Mouse (Mus musculus): ENCODE data around the gene E130114P18Rik. TPM values are rescaled to one million over a fixed set of nuclear protein-coding genes. Genes with fewer than 3 reads are reported as not detected.

Gene E130114P18Rik
- not detected in 2 replicates for polyA plus RNA-seq (2012; ENCODE audit: insufficient read depth, insufficient read length, missing spikeins)

DNA sequence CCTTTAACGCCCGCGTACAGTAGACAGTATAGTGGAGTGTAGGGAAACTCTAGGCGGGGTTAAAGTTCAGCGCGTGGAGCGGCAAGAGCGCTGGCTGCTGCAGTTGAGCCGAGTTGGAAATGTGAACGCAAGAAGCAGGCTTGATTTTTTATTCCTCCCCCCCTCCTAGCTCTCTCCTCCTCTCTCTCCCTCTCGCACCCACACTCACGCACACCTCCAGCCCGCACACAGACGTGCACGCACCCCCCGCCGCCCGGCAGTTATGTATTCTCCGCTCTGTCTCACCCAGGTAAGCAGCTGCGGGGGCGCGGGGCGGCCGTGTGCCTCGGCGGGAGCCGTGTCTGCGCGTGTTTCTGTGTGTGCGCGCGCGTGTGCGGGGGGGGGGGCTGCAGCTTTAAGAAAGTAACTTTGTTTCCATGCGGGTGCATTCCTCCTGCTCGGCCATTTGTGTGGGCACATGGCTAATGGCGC is at the start of gene E130114P18Rik:
Gene E130114P18Rik (minus strand): TSS at position 373 of the 471 bp plus-strand sequence.
- peak within 1 kb of the TSS; percentile 99 for H3K4me3 ChIP-seq (ENCODE audit: insufficient read depth, low read depth, low read length)
- H3K4me1 ChIP-seq (ENCODE audit: control insufficient read depth, insufficient read depth, insufficient read length, low read length) = peaks cover 2% of the 10 kb centered on the region; the same call in 1 of the 2 replicates
- H3K27ac ChIP-seq (replicated peaks; ENCODE audit: low read depth, low read length) = peak within 1 kb of the TSS; percentile 83

DNA sequence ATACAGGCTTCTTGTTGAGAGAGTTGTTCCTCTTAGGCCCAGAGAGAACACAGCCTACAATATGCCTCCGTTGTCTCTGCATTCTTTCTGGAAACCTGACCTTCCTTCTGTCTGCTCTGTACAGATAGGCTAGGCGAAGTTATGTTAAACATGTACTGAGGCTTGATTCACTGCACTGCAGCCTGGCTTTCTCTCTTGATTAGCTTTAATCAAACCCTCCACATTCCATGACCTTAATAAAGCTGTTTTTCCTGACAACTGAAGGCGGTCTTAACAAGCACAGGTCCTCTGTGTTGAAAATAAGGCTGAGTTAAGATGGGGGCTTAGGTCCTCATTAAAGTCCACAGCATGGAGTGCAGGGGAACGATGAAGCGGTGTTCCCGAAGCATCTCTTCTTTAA is 49.2 kb upstream of the E130114P18Rik start:
- no peak overlapping the region for H3K4me3 ChIP-seq (ENCODE audit: insufficient read depth, low read depth, low read length)
- peaks cover 23% of the 10 kb centered on the region for H3K4me1 ChIP-seq (ENCODE audit: control insufficient read depth, insufficient read depth, insufficient read length, low read length)
- H3K27ac ChIP-seq (replicated peaks; ENCODE audit: low read depth, low read length) = 0 out of 2 replicates have a peak overlapping the region, but pooled peaks have one; percentile 21

GRCm38 (mm10) chr4:97825841-97826240 is 48.0 kb upstream of the E130114P18Rik start:
- H3K4me1 ChIP-seq (ENCODE audit: control insufficient read depth, insufficient read depth, insufficient read length, low read length) = peaks cover 25% of the 10 kb centered on the region
- H3K27ac ChIP-seq (replicated peaks; ENCODE audit: low read depth, low read length) = no peak overlapping the region

DNA sequence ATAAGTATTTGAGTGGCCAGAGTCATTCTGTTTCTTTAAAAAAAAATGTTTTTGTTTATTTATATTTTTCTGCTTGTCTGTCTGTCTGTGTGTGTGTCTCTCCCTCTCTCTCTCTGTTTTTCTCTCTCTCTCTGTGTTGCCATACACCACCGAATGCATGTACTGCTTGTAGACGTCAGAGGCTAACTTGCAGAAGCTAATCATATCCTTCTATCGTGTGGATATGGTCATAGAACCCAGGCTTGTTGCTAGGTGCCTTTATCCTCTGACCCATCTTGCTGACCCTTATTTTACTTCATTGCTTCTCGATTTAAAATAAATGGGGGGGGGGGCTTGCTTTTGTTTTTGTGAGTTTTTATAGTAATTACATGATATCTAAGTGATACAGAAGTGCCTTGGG is 47.6 kb upstream of the E130114P18Rik start:
- peaks cover 23% of the 10 kb centered on the region for H3K4me1 ChIP-seq (ENCODE audit: control insufficient read depth, insufficient read depth, insufficient read length, low read length)
- H3K27ac ChIP-seq (replicated peaks; ENCODE audit: low read depth, low read length) = no peak overlapping the region
- no peak overlapping the region for H3K4me3 ChIP-seq (ENCODE audit: insufficient read depth, low read depth, low read length)

More at GRCm38 (mm10) chr4:97825841-97826240, 48.0 kb upstream of the E130114P18Rik start:
- no peak overlapping the region for H3K4me3 ChIP-seq (ENCODE audit: insufficient read depth, low read depth, low read length)

DNA sequence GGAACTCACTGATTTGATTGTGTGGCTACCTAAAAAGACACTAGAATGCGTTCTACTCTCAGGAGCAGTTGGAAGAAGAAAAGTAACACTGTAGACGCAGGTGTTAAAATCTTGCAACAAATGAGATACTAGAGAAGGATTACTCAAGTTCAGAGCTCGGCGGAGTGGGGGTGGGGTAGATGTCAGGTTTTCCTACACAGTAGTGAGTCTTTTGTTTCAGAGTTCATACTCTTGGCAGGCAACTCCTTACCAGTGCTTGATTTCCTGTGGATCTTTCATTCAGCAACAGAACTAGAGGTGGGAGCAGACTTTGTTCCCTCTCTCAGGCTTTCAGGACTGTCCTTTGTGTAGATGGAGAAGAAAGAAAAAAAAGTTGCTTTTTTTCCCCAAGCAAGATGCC is 46.6 kb upstream of the E130114P18Rik start:
- Histone ChIP-seq H3K4me1 (ENCODE audit: control insufficient read depth, insufficient read depth, insufficient read length, low read length) (peaks cover 21% of the 10 kb centered on the region), H3K27ac (replicated peaks; ENCODE audit: low read depth, low read length) (peak overlapping the region; percentile 36; the same call in 1 of the 2 replicates), H3K4me3 (ENCODE audit: insufficient read depth, low read depth, low read length) (no peak overlapping the region)

- no peak overlapping the region for H3K4me3 ChIP-seq (ENCODE audit: insufficient read depth, low read depth, low read length)
- H3K27ac ChIP-seq (replicated peaks; ENCODE audit: low read depth, low read length) = no peak overlapping the region
- H3K4me1 ChIP-seq (ENCODE audit: control insufficient read depth, insufficient read depth, insufficient read length, low read length) = peaks cover 25% of the 10 kb centered on the region
These were observed 45.6 kb upstream of the E130114P18Rik start for GRCm38 (mm10) chr4:97823512-97823911.

GRCm38 (mm10) chr4:97821556-97822251 is 43.8 kb upstream of the E130114P18Rik start:
- Histone ChIP-seq H3K4me3 (ENCODE audit: insufficient read depth, low read depth, low read length) (no peak overlapping the region), H3K4me1 (ENCODE audit: control insufficient read depth, insufficient read depth, insufficient read length, low read length) (peaks cover 27% of the 10 kb centered on the region), H3K27ac (replicated peaks; ENCODE audit: low read depth, low read length) (peak overlapping the region; percentile 74)

- H3K4me3 ChIP-seq (ENCODE audit: insufficient read depth, low read depth, low read length) = no peak overlapping the region
- peak overlapping the region; percentile 93 for H3K27ac ChIP-seq (replicated peaks; ENCODE audit: low read depth, low read length)
- peaks cover 30% of the 10 kb centered on the region for H3K4me1 ChIP-seq (ENCODE audit: control insufficient read depth, insufficient read depth, insufficient read length, low read length)
These were observed 42.8 kb upstream of the E130114P18Rik start for GRCm38 (mm10) chr4:97820474-97821259.

DNA sequence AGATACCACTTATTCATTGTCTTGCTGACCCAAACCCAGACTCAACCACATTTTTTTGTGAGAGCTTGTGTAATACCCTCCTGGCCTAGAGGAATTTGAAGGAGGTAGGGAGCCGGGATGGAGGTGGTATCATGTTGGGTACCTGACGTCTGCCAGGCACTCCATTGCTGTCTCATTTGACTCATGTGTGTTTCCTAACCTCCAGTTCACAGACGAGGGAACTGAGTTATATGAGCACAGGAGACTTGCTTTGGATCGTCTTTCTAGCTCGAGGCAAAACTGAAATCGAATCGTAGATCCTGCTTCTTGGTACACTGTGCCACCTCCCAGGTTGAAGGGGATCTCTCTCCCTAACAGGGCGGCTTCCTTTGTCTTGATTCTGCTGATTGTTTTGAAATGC is 41.2 kb upstream of the E130114P18Rik start:
- peak overlapping the region; percentile 87 for H3K27ac ChIP-seq (replicated peaks; ENCODE audit: low read depth, low read length)
- no peak overlapping the region for H3K4me3 ChIP-seq (ENCODE audit: insufficient read depth, low read depth, low read length)
- peaks cover 24% of the 10 kb centered on the region for H3K4me1 ChIP-seq (ENCODE audit: control insufficient read depth, insufficient read depth, insufficient read length, low read length)

DNA sequence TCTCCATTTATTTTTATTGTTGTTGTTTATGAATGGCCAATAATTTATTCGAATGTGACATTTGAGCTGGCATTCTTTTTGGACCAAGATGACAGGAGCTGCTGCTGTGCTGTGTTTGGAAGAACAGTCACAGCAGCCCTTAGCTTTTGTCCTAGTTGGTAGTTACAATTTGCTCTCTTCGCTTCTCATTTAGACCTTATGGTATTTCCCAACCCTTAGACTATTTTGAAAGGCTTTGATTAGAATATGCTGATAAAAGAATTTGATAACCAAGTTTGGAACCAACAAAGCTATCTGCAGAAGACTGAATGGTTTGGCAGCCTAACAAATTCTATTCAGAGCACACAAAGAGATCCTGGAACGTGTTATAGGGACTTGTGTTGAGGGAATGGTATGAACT is 40.6 kb upstream of the E130114P18Rik start:
- H3K4me1 ChIP-seq (ENCODE audit: control insufficient read depth, insufficient read depth, insufficient read length, low read length) = peaks cover 26% of the 10 kb centered on the region
- H3K4me3 ChIP-seq (ENCODE audit: insufficient read depth, low read depth, low read length) = no peak overlapping the region
- H3K27ac ChIP-seq (replicated peaks; ENCODE audit: low read depth, low read length) = peak overlapping the region; percentile 87

DNA sequence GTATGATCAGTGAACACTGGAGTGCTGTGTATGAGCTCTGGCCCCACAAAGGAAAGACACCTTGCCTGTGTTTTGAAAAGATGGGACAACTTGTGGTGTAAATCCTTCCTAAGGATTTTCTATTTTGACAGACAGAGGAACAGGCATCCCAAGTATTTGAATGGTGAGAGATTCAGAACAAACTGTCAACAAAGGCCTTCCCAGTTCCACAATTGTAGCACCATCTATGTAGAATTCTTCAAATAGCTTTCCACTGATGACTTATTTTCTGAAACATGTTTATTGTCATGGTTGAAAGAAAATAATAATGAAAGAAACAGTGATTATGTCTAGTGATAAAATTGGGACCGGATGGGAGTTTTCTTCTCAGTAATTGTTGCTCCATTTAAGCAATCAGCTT is 39.9 kb upstream of the E130114P18Rik start:
- H3K4me1 ChIP-seq (ENCODE audit: control insufficient read depth, insufficient read depth, insufficient read length, low read length) = peaks cover 24% of the 10 kb centered on the region
- no peak overlapping the region for H3K4me3 ChIP-seq (ENCODE audit: insufficient read depth, low read depth, low read length)
- H3K27ac ChIP-seq (replicated peaks; ENCODE audit: low read depth, low read length) = peak overlapping the region; percentile 77

DNA sequence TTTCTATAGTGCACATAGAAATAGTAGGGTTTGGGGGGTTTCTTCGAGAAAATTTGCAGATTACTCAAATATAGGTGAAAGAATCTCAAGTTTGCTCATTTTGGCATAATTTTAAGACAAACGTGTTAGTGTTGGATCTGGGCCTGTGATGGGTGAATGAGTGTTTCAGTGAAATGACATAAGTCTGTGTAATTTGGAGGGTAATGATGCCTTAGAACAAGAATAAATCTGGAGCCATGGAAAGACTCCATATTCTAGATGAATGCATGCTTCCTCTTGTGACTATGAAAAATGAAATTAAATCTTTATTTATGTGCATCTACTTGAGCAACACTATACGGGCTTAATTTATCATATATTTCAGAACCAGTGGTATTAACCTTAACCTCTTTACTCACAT is 38.9 kb upstream of the E130114P18Rik start:
- H3K27ac ChIP-seq (replicated peaks; ENCODE audit: low read depth, low read length) = peak overlapping the region; percentile 76
- no peak overlapping the region for H3K4me3 ChIP-seq (ENCODE audit: insufficient read depth, low read depth, low read length)
- peaks cover 24% of the 10 kb centered on the region for H3K4me1 ChIP-seq (ENCODE audit: control insufficient read depth, insufficient read depth, insufficient read length, low read length)

DNA sequence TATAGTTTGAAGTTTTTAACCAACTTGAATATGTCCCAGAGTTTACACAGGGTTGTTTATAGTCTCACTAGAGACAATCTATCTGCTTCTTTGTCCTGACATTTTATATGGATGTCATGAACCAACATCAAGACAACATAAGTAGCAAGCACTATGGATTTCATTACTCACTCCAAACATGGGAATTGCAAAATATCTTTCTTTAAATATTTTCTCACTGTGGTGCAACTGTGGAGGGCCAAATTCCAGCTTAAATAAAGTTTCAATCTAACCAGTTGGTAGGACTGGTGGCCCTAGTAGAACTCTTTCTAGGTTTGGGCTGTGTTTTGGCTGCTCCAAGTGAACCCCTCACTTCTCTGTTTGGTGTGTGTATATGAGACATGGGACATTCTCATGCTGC is 38.1 kb upstream of the E130114P18Rik start:
- Histone ChIP-seq H3K4me3 (ENCODE audit: insufficient read depth, low read depth, low read length) (no peak overlapping the region), H3K4me1 (ENCODE audit: control insufficient read depth, insufficient read depth, insufficient read length, low read length) (peaks cover 22% of the 10 kb centered on the region), H3K27ac (replicated peaks; ENCODE audit: low read depth, low read length) (peak overlapping the region; percentile 78)

- H3K4me3 ChIP-seq (ENCODE audit: insufficient read depth, low read depth, low read length) = no peak overlapping the region
- H3K27ac ChIP-seq (replicated peaks; ENCODE audit: low read depth, low read length) = peak overlapping the region; percentile 94
- H3K4me1 ChIP-seq (ENCODE audit: control insufficient read depth, insufficient read depth, insufficient read length, low read length) = peaks cover 29% of the 10 kb centered on the region
These were observed 36.6 kb upstream of the E130114P18Rik start for GRCm38 (mm10) chr4:97814515-97814914.

- no peak overlapping the region for H3K4me3 ChIP-seq (ENCODE audit: insufficient read depth, low read depth, low read length)
- peak overlapping the region; percentile 94 for H3K27ac ChIP-seq (replicated peaks; ENCODE audit: low read depth, low read length)
- peaks cover 29% of the 10 kb centered on the region for H3K4me1 ChIP-seq (ENCODE audit: control insufficient read depth, insufficient read depth, insufficient read length, low read length)
These were observed 36.1 kb upstream of the E130114P18Rik start for GRCm38 (mm10) chr4:97813996-97814395.
